Mouse (Mus musculus) testis, adult 2 months (tissue): ENCODE measurements at regions not wholly inside any gene's neighbourhood (a gene's known extent, or its start where the extent isn't known, plus 50 kb on each side); places are given as distances from the start of the nearest gene placed in this dataset.
A peak's percentile ranks its signal among the peaks of the same experiment; 100 is the strongest.

Experiments
- H3K27ac ChIP-seq: fragments of 200-500 bp; 2 replicates; pipeline ENCODE4 v1.5.1; 2012; ENCODE audit warnings: low read depth, low read length; ENCODE audit not compliant: control insufficient read depth, insufficient read depth
- H3K27me3 ChIP-seq: fragments of 200-500 bp; 2 replicates; pipeline ENCODE4 v1.6.1; 2012; ENCODE audit warnings: mild to moderate bottlenecking, low read length, moderate library complexity; ENCODE audit not compliant: control insufficient read depth, insufficient read depth
- H3K36me3 ChIP-seq: fragments of 200-500 bp; 2 replicates; pipeline ENCODE4 v1.6.1; 2012; ENCODE audit warnings: mild to moderate bottlenecking, low read length; ENCODE audit not compliant: control insufficient read depth, insufficient read depth
- H3K4me1 ChIP-seq: fragments of 200-500 bp; 2 replicates; pipeline ENCODE4 v1.6.1; 2012; ENCODE audit warnings: low read length; ENCODE audit not compliant: control insufficient read depth, insufficient read depth
- H3K4me3 ChIP-seq: fragments of 200-500 bp; 2 replicates; pipeline ENCODE4 v1.5.1; 2012; ENCODE audit warnings: low read depth, mild to moderate bottlenecking, low read length, moderate library complexity, mixed read lengths; ENCODE audit not compliant: control insufficient read depth
- CTCF ChIP-seq: fragments of 200-500 bp; IDR thresholded peaks from 2 replicates; pipeline ENCODE4 v1.5.1; 2012; ENCODE audit warnings: low read depth, mild to moderate bottlenecking, inconsistent platforms, low read length, moderate library complexity; ENCODE audit not compliant: control insufficient read depth, insufficient read depth, insufficient replicate concordance
- POLR2A ChIP-seq: fragments of 200-500 bp; IDR thresholded peaks from 2 replicates; pipeline ENCODE4 v1.6.1; 2012; ENCODE audit warnings: low read depth, mild to moderate bottlenecking, inconsistent platforms, low read length, moderate library complexity; ENCODE audit not compliant: control insufficient read depth

GRCm38 (mm10) chr9:96419151-96419550, 54.9 kb upstream of the Atp1b3 start:
- no peak for TF ChIP-seq POLR2A
- TF ChIP-seq CTCF, result no peak
- no peaks in the 10 kb centered on the region for H3K36me3 ChIP-seq
- H3K4me3 ChIP-seq, result no peak overlapping the region
- 0 out of 2 replicates have a peak, but pooled peaks cover 2% of the 10 kb centered on the region for H3K4me1 ChIP-seq
- H3K27ac ChIP-seq, result 0 out of 2 replicates have a peak overlapping the region, but pooled peaks have one; percentile 29
- no peaks in the 10 kb centered on the region for H3K27me3 ChIP-seq

GRCm38 (mm10) chr9:96415873-96416570, 51.8 kb upstream of the Atp1b3 start:
- no peak overlapping the region for H3K27ac ChIP-seq
- no peak for TF ChIP-seq POLR2A
- TF ChIP-seq CTCF, result no peak
- H3K4me1 ChIP-seq, result 0 out of 2 replicates have a peak, but pooled peaks cover 2% of the 10 kb centered on the region
- no peaks in the 10 kb centered on the region for H3K27me3 ChIP-seq
- H3K4me3 ChIP-seq, result no peak overlapping the region
- no peaks in the 10 kb centered on the region for H3K36me3 ChIP-seq
